Mouse (Mus musculus): ENCODE measurements at regions not wholly inside any gene's neighbourhood (a gene's known extent, or its start where the extent isn't known, plus 50 kb on each side); places are given as distances from the start of the nearest gene placed in this dataset.
A peak's percentile ranks its signal among the peaks of the same experiment; 100 is the strongest.

DNA sequence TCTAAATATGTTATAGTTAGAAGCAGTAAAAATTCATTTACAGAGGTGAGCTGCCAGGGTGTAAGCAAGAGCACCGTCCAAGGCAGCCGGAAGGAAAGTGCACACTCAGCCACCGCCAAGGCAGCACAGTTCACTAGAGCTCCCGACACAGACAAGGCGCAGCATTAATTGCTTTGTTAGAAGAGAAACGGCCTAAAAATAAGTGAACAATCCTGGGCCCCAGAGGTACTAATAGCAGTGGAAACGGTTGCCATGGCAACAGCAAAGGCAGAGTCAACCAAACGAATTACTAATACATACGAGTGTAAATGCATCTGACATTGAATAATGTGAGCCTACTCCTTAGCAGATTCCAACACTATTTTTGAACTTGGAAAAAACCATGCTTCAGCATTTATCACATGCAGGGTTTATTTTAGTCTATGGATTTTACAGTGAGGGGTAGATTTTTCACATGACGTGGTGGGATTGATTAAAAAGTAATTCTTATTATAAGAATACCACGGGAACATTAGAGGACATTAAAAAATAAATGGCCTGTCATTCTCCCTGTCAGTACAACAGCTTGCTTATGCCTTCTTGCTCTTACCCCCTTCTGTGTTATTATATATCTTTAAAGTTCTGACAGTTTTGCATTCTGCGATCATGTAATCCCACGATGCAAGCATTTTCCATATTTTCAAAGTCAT is 62.5 kb downstream of the Cavin4 start:
- no peak overlapping the region for H3K9ac ChIP-seq
- 65% methylated on average over 13 of the region's 13 CpGs for WGBS
- no peaks in the 10 kb centered on the region for H3K9me3 ChIP-seq
- no peak overlapping the region for H3K4me2 ChIP-seq
- ATAC-seq (ENCODE audit: extremely low read depth, insufficient number of reproducible peaks, low FRiP score, low TSS enrichment), result no peak
- H3K4me1 ChIP-seq, result no peaks in the 10 kb centered on the region
- H3K36me3 ChIP-seq, result no peaks in the 10 kb centered on the region
- H3K4me3 ChIP-seq, result no peak overlapping the region
- H3K27me3 ChIP-seq (replicated peaks), result no peaks in the 10 kb centered on the region
- H3K27ac ChIP-seq (replicated peaks), result no peak overlapping the region

DNA sequence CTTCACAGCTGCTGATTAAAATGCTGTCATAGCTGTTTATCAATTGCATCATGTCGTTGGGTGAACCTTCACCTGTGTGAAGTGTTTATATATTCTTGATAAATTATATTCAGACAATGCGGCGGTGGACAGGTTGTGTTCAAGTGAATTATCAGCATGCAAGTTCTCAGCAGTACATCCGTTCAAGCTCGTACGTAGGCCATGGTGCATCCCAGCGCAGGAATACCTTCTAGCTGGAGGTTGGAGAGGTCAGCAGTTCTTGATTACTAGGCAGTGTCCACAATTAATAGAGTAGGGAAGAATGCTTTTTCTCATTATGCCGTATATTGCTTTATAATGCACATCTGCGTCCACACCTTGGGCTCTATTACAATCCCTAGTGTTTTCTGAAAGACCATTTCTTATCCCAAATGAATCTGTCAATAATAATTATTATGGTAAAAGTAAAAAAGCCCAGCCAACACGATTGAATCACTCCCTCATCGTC is 63.1 kb downstream of the Cavin4 start:
- ATAC-seq (ENCODE audit: extremely low read depth, insufficient number of reproducible peaks, low FRiP score, low TSS enrichment), result no peak
- no peaks in the 10 kb centered on the region for H3K9me3 ChIP-seq
- no peak overlapping the region for H3K9ac ChIP-seq
- H3K27ac ChIP-seq (replicated peaks), result no peak overlapping the region
- H3K4me3 ChIP-seq, result no peak overlapping the region
- no peak overlapping the region for H3K4me2 ChIP-seq
- no peaks in the 10 kb centered on the region for H3K36me3 ChIP-seq
- no peaks in the 10 kb centered on the region for H3K27me3 ChIP-seq (replicated peaks)
- H3K4me1 ChIP-seq, result no peaks in the 10 kb centered on the region
- 77% methylated on average over 11 of the region's 11 CpGs for WGBS

DNA sequence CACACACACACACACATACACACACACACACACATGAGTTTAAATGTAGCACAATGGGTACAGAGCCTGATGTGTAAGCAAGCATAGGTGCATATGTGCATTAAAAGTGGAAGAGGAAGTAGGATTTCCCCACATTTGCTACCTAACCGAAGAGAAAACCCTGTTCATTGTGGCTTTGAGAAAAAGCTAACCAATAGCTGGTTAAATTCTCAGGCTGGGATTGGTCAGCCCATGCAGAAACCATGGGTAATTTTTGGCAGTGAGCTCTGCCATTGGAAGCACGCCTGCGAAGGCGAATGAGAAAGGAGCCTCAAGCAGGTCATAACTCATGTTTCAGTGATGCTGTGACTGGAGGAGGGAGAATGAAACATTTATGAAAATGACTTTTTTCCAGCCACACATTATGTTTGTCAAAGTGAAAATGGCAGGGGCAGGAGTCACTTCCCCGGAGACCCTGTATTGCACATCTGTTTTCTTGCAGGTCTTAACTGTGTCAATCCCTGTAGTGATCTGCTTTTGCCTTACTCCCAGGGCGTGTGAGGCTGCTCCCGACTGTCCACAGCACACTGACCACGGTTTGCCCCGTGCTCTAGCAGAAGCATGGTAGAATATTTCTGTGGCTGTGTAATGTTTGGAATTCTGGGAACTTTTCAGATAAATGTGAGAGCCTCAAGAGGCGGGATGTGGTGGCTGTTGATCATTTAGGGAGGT is 71.7 kb downstream of the Cavin4 start:
- H3K4me2 ChIP-seq, result peak overlapping the region; percentile 35; the same call in 1 of the 2 replicates
- no peaks in the 10 kb centered on the region for H3K36me3 ChIP-seq
- 50% methylated on average over 10 of the region's 10 CpGs for whole genome bisulfite sequencing
- H3K4me3 ChIP-seq, result no peak overlapping the region
- H3K9me3 ChIP-seq, result no peaks in the 10 kb centered on the region
- H3K27me3 ChIP-seq (replicated peaks), result no peaks in the 10 kb centered on the region
- H3K4me1 ChIP-seq, result peaks cover 8% of the 10 kb centered on the region; the same call in 1 of the 2 replicates
- ATAC-seq (ENCODE audit: extremely low read depth, insufficient number of reproducible peaks, low FRiP score, low TSS enrichment), result no peak
- H3K9ac ChIP-seq, result 0 out of 2 replicates have a peak overlapping the region, but pooled peaks have one; percentile 24
- H3K27ac ChIP-seq (replicated peaks), result no peak overlapping the region

DNA sequence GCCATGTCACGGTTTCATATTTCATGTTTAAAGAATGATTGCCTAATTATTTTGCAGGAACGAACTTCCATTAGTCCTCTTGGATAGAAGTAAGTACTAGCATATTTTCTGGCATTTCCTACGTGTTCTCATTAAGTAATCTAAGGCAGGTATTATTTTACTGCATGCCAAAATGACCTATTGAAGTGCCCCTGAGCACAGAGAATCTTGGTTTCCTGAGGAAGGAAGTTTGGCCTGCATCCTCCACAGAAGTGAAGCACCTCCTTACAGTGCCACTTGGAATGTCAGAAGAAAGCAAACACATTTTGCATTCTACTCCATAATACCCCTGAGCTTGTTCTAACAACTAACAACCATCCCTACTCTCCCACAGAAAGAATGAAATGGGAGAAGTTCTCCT is 82.9 kb downstream of the Cavin4 start:
- Histone ChIP-seq H3K9ac (no peak overlapping the region), H3K36me3 (no peaks in the 10 kb centered on the region), H3K4me1 (peaks cover 4% of the 10 kb centered on the region; the same call in 1 of the 2 replicates), H3K4me3 (no peak overlapping the region), H3K27me3 (replicated peaks) (no peaks in the 10 kb centered on the region), H3K9me3 (peaks cover 5% of the 10 kb centered on the region; the same call in 1 of the 2 replicates), H3K27ac (replicated peaks) (no peak overlapping the region), H3K4me2 (no peak overlapping the region)
- 70% methylated on average over 3 of the region's 3 CpGs for WGBS
- no peak for ATAC-seq (ENCODE audit: extremely low read depth, insufficient number of reproducible peaks, low FRiP score, low TSS enrichment)

DNA sequence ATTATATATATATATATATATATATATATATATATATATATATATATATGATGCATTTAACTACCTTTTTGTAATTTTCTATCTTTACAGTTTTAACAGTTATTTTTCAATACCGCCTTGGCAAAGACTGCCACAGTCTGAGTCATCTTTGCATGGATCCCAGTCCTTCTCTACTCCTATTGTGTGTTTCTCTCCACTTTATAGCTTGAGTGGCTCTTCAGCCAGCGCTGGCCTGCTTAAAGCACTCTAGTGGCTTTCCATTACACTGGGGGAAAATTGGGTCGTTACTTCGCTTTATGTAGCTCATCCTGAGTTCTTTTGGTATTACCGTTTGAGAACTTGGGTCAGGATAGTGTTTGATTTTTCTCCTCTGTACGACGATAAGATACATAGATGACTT is 86.3 kb downstream of the Cavin4 start:
- ATAC-seq (ENCODE audit: extremely low read depth, insufficient number of reproducible peaks, low FRiP score, low TSS enrichment), result no peak
- 73% methylated on average over 7 of the region's 7 CpGs for WGBS
- no peaks in the 10 kb centered on the region for H3K36me3 ChIP-seq
- H3K9ac ChIP-seq, result no peak overlapping the region
- no peak overlapping the region for H3K4me3 ChIP-seq
- 0 out of 2 replicates have a peak, but pooled peaks cover 3% of the 10 kb centered on the region for H3K27me3 ChIP-seq (replicated peaks)
- no peak overlapping the region for H3K27ac ChIP-seq (replicated peaks)
- peaks cover 5% of the 10 kb centered on the region; the same call in 1 of the 2 replicates for H3K9me3 ChIP-seq
- no peak overlapping the region for H3K4me2 ChIP-seq
- peaks cover 14% of the 10 kb centered on the region for H3K4me1 ChIP-seq

DNA sequence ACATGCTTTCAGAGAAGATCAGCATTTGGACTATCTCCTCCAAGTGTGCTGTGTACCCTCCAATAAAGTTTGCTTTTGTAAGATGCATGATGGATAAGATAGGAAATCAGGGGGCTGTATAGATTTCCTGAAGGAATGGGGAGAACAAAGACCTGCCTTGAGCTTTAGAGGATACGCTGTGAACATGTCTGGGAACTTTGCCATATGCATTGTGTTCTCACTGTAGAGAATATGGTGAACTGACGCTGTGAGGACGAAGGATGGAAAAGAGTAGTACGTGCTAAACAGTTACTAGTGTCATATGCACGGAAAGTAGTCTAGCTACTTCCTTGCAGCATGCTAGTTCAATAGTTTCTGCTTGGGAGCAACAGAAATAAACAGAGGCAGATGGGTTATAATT is 86.8 kb downstream of the Cavin4 start:
- Histone ChIP-seq H3K9me3 (peaks cover 5% of the 10 kb centered on the region; the same call in 1 of the 2 replicates), H3K36me3 (no peaks in the 10 kb centered on the region), H3K9ac (no peak overlapping the region), H3K4me2 (no peak overlapping the region), H3K4me1 (peaks cover 19% of the 10 kb centered on the region), H3K27me3 (replicated peaks) (0 out of 2 replicates have a peak, but pooled peaks cover 3% of the 10 kb centered on the region), H3K27ac (replicated peaks) (no peak overlapping the region), H3K4me3 (no peak overlapping the region)
- ATAC-seq (ENCODE audit: extremely low read depth, insufficient number of reproducible peaks, low FRiP score, low TSS enrichment), result no peak
- WGBS, result 60% methylated on average over 5 of the region's 5 CpGs

DNA sequence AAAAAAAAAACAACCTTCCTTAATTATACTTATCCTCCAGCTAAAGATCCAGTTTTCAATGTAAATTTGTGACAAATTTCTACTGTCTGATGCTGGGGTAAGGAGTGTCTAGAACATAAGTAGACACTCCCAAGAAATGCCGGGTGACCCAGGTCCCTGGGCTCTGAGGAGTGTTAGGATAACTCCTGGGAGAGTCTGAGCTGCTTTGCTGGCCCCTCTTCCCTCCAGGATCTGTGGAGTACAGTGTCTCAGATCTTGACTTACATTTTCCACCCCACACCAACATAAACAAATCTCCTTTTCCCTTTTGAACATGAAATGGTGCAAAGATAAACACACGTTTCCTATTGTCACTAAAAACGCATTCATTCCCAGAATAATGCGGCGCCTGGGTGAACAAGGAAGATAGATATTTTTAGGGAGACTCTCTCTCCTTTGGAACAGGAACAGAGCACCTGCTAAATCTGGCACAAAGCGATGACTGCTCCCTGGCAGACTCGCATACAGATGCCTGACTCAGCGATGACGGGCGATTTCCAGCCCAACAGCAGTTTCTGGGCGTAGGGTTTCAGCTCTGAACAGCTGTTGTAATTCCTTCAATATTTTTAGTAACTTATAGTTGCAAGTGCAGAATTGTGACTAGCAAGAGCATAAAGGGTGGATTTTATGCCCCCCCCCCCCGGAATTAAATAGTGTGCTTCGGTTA is 91.3 kb downstream of the Cavin4 start:
- peak overlapping the region; percentile 77 for H3K27ac ChIP-seq (replicated peaks)
- H3K9me3 ChIP-seq, result no peaks in the 10 kb centered on the region
- 0 out of 2 replicates have a peak overlapping the region, but pooled peaks have one; percentile 9 for H3K4me3 ChIP-seq
- 0 out of 2 replicates have a peak overlapping the region, but pooled peaks have one; percentile 40 for H3K9ac ChIP-seq
- peaks cover 3% of the 10 kb centered on the region; the same call in 1 of the 2 replicates for H3K27me3 ChIP-seq (replicated peaks)
- H3K36me3 ChIP-seq, result no peaks in the 10 kb centered on the region
- peaks cover 34% of the 10 kb centered on the region for H3K4me1 ChIP-seq
- H3K4me2 ChIP-seq, result peak overlapping the region; percentile 56
- WGBS, result 15% methylated on average over 13 of the region's 13 CpGs
- ATAC-seq (ENCODE audit: extremely low read depth, insufficient number of reproducible peaks, low FRiP score, low TSS enrichment), result no peak

DNA sequence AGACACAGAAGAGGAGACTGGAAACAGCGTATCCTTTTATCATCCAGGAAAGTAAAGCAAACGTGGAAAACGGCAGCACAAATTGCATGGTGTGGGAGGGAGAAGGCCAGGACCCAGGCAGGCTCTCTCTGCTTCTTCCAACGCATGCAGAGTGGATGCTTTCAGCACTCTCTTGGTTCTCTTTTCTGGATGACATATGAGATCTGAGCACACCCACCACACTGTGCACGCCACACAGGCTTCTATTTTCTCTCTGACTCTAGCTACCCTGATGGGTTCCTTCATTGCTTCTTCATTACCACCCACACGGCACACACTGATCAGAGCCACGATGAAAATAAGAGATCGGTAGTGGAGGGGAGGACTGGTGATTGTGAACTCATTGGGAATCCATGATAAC is 97.3 kb downstream of the Cavin4 start:
- no peaks in the 10 kb centered on the region; the same call in 1 of the 2 replicates for H3K27me3 ChIP-seq (replicated peaks)
- peaks cover 9% of the 10 kb centered on the region for H3K4me1 ChIP-seq
- no peaks in the 10 kb centered on the region for H3K36me3 ChIP-seq
- no peak overlapping the region for H3K4me2 ChIP-seq
- no peaks in the 10 kb centered on the region for H3K9me3 ChIP-seq
- no peak overlapping the region for H3K4me3 ChIP-seq
- no peak for ATAC-seq (ENCODE audit: extremely low read depth, insufficient number of reproducible peaks, low FRiP score, low TSS enrichment)
- no peak overlapping the region for H3K27ac ChIP-seq (replicated peaks)
- H3K9ac ChIP-seq, result no peak overlapping the region
- 52% methylated on average over 8 of the region's 8 CpGs for WGBS

DNA sequence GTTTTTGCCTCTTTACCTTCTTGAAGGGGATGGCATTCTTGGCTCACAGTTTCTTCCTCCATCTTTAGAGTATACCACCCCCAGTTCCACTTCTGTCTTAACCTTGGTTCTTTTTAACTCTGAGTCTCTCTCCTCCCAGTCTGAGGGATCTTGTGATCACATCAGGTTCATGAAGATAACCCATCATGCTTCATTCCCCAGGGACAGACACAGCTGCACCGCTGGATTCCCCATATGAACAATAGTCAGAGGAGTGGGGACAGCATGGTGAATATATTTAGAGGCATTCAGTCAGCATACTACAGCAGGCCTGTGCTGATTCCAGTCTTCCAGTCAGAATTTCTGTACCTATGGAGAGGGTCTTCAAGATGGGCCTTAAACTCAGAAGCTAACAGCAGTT is 103.1 kb downstream of the Cavin4 start:
- H3K36me3 ChIP-seq, result no peaks in the 10 kb centered on the region
- no peak overlapping the region for H3K9ac ChIP-seq
- H3K27ac ChIP-seq (replicated peaks), result no peak overlapping the region
- WGBS, result 79% methylated on average over 1 of the region's 1 CpGs
- no peaks in the 10 kb centered on the region for H3K27me3 ChIP-seq (replicated peaks)
- ATAC-seq (ENCODE audit: extremely low read depth, insufficient number of reproducible peaks, low FRiP score, low TSS enrichment), result no peak
- 0 out of 2 replicates have a peak, but pooled peaks cover 4% of the 10 kb centered on the region for H3K4me1 ChIP-seq
- H3K4me3 ChIP-seq, result no peak overlapping the region
- H3K4me2 ChIP-seq, result no peak overlapping the region
- H3K9me3 ChIP-seq, result no peaks in the 10 kb centered on the region

DNA sequence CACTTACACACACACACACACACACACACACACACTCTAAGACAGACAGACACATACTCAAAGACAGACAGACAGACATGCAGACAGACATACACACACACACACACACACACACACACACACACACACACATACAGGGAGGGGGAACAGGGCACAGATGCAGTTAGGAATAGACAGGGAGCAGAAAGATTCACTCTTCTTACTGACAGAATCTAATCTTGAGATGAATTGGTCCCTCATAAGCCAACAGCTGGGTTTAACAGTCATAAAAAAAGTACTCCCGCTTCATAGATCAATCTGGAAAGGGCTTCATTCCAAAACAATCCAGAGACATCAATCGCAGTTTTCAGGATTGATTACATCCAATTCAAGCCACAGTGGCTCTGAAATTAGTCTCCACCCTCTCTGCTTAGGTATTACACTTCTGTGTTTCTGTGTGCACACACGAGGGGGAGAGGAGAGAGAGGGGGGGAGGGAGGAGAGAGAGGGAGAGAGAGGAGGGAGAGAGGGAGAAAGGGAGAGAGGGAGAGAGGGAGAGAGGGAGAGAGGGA is 107.2 kb downstream of the Cavin4 start:
- peaks cover 22% of the 10 kb centered on the region for H3K27me3 ChIP-seq (replicated peaks)
- no peak overlapping the region for H3K27ac ChIP-seq (replicated peaks)
- no peak for ATAC-seq (ENCODE audit: extremely low read depth, insufficient number of reproducible peaks, low FRiP score, low TSS enrichment)
- H3K4me3 ChIP-seq, result no peak overlapping the region
- no peak overlapping the region for H3K4me2 ChIP-seq
- no peaks in the 10 kb centered on the region for H3K36me3 ChIP-seq
- H3K9me3 ChIP-seq, result no peaks in the 10 kb centered on the region
- peaks cover 11% of the 10 kb centered on the region for H3K4me1 ChIP-seq
- 61% methylated on average over 3 of the region's 3 CpGs for WGBS
- no peak overlapping the region for H3K9ac ChIP-seq

All from heart, embryonic 13.5 days (tissue).